Mouse (Mus musculus) adrenal gland, adult 2 months (tissue): Measurements from ENCODE around the gene Sipa1l2. TPM values are rescaled to one million over a fixed set of nuclear protein-coding genes. Genes with fewer than 3 reads are reported as not detected.

ENCODE experiments used
- DNase-seq: peaks from one replicate; pipeline ENCODE4 v3.0.0; 2021
- polyA plus RNA-seq: library from polyadenylated mRNA; depleted of rRNA; stranded (reverse); fragments of >200 nt; gene quantifications from 2 replicates; pipeline ENCODE4 v1.2.3, GENCODE M21; 2012
- total RNA-seq, 2 experiments: library from RNA; stranded (reverse); gene quantifications; 2 replicates each; pipeline ENCODE4 v1.2.3; 2021

The Sipa1l2 gene
- total and polyA plus RNA-seq, 3 experiments = 43.5 to 55.8 (median 51.6) TPM

DNA sequence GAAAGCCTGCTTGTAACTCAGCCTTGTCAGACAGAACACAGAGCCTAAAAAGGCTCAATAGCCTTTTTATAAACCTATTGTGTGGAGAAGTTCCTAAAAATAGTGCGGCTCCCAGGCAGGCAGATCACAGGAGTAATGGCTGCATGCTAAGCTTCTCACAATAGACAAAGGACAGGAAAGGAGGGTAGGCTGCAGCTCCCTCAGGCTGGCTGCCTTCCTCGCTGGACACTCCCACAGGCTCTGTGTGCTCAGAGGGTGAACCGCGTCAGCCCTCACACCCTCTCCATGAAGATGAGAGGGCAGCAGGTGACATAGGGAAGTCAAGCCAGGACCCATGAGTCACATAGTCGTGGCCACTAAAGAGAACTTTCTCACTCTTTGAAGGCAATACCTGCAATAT, 55.7 kb downstream of the Sipa1l2 start:
- peak; percentile 49 for DNase-seq

DNA sequence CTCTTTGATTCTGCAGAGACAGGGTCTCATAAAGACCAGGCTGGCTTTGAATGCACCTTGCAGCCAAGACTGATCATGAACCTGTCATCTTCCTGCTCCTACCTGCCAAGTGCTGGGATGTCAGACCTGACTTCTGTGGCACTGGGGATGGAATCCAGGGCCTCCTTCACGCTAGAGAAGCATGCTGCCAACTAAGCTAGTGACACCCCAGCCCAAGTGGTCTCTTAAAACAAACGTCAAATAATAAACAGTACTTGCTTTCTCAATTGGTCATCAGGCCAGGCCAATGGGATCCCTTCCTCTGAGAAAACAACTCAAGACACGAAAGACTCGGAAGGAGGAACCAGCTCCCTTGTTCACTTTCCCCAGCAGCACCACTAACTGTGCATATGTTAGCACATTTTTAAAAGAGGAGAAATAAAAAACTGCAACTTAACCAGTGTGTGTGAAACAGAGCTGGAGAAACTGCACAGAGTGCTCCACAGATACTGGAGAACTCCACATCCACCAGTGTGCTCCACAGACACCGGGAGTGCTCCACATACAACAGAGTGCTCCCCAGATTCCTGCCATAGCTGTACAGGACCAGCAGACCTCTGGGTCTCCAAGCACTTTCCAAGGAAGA, 56.3 kb downstream of the Sipa1l2 start:
- DNase-seq = no peak

DNA sequence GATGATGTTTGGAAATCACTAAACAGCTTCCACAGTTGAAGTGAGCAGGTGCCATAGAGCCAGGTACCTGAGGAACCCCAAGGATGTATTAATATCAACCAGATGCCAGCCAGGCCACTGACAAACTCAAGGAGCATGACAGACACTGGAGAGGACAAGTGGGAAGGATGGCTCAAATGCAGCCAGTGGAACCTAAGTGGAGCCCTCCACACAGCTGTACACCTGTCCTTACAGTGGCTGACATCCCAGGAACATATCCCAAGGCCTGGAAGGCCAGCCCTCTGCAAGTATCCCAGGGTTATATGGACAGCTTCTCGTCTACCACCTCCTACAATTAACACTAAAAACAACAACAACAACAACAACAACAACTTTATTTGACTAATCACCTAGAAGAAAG, 57.0 kb downstream of the Sipa1l2 start:
- no peak for DNase-seq

DNA sequence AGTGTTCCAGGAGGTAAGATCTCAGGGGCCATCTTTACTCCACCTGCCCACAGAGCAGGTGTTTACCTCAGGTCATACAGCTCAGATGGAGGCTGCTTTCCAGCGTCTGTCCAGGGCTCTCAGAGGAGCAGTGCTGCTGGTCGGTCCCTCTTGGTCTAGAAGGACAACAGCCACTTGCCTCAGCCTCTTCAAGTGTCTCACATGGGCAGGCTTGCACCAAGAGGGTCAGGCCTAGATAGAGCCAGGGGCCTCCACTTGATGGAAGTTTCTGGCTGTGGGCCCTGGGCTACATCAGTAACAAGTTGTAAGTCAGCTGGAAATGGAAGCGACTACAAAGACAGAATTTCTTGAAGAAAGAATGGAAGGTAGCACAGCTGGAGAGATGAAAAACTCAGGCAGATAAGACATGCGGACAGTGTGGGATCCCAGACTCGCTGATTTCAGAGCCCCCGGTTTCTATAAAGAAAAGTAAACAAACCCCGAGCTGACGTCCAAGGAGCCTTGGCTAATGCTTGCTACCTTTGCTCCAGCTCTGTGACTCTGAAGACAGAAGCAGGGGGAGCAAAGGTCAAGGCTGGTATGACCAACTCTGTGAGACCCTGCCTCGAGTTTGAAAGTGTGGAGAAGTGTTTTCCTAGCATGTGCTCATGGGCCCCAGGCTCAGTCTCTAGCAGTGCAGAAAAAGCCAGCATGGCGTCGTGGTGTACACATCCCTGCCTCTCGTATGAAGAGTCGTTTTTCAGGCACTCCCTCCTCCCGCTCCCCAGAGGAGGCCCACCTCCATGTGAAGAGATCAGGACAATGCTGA, 58.5 kb downstream of the Sipa1l2 start:
- DNase-seq = no peak

- peak; percentile 80 for DNase-seq
These were observed 59.8 kb downstream of the Sipa1l2 start for GRCm38 (mm10) chr8:125509776-125510175.

- DNase-seq = peak; percentile 74
These were observed 60.4 kb downstream of the Sipa1l2 start for GRCm38 (mm10) chr8:125509175-125509574.

GRCm38 (mm10) chr8:125507291-125507690, 62.3 kb downstream of the Sipa1l2 start:
- DNase-seq = no peak

DNA sequence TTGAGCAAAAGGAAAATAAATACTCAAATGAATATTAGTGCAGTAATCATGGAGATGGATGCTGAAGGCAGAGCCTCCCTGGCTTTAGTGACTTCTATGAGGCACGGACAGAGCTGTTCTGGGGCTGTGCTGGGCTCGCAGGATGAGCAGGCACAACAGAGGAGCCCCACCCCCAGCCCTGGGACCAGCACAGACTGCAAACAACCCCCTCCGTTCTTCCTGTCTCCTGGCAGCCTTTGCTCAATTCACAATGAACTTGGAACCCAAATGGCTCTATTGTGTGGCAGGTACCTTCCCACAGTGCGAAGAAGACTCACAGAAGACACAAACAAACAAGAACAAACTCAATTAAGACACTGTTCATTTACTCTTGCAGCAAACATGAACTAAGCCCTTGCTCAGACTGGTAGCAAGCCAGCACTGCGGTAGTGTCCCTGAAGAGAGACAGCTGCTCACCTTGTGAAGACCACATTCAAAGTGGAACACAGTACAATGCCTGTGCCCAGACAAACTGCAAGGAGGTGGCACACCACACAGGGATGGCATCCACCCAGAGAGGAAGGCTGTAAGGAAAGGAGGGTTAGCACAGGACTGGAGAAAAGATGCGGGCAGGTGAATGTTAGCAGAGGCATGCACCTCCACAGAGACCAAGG, 64.9 kb downstream of the Sipa1l2 start:
- DNase-seq = no peak

DNA sequence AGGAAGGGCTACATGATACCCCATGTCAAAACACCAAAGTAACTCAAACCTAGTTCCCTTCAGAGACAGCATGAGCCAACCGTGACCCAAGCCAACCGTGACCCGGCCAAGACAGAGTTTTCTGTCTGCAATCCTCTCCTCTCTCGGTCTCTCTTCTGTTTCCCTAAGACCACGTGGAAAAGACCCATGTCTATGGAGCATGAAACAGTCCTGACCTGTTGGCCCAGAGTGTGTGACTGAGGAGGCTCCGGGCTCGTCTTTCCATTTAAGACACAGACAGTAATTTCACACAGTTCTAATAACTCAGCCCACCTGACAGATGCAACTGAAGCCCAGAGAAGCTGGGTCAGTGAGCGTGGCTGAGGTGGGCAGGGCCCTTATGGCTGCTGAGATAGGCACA, 65.8 kb downstream of the Sipa1l2 start:
- DNase-seq = no peak

DNA sequence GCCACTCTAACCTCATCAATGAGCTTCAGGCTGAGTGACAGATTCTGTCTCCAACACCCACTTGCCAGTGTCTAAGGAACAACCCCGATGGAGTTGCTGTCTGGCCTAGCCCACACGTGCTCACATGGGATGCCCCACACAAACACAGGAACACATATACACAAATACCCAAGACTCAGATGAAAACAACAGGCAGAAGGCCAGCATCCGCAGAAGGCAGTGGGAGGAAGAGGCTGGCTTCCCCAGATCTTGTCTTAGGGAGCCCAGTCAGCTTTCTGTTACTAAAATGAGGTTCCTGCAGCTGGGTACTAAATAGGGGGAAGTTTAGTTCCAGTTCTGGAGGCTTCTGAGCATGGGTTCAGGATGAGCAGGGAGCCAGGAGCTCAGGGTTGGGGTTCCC, 66.8 kb downstream of the Sipa1l2 start:
- no peak for DNase-seq

- no peak for DNase-seq
These were observed 69.6 kb downstream of the Sipa1l2 start for GRCm38 (mm10) chr8:125500005-125500404.

GRCm38 (mm10) chr8:125498508-125498907, 71.1 kb downstream of the Sipa1l2 start:
- DNase-seq = no peak

DNA sequence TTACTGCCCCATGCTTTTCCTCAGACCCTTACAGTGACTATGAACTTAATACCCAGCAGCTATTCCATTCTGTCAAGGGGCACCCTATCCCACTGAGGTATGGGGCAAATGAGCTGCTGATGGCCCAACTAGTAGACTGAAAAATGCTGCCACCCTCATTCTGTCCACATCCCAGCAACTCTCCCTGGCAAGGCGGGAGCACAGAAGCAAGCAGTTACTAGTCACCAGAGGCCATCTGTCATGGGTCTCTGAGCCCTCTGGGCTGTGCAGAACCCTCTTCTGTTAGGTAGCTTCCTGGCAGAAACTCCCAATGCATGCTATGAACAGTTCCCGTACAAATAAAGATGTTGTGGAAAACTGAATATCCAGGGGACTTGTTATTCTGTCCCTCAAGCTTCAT, 74.1 kb downstream of the Sipa1l2 start:
- no peak for DNase-seq

DNA sequence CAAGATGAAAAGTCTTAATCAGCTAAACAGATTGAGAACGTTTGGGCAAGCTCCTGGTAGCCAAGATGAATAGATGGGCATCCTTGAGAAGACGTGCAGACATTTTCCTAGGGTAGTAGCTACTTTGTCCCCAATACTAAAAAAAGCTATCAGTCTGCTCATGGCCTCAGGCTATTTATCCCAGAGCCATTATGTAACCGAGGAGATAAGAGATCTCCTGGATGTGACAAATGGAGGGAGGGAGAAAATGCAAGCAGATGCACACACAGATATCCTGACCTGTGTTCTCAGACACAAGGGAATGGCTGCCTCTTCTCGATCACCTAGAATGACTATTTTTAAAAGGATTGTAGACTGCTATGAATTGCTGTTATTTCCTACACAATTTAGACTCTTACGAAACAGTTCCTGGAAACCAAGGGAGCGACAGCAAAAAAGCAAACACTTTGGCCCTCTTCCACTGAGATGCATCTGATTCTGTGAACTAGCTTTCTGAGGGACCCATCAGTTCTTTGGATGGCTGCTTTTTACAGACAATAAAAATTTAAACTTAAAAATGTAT, 76.3 kb downstream of the Sipa1l2 start:
- DNase-seq = peak; percentile 48

DNA sequence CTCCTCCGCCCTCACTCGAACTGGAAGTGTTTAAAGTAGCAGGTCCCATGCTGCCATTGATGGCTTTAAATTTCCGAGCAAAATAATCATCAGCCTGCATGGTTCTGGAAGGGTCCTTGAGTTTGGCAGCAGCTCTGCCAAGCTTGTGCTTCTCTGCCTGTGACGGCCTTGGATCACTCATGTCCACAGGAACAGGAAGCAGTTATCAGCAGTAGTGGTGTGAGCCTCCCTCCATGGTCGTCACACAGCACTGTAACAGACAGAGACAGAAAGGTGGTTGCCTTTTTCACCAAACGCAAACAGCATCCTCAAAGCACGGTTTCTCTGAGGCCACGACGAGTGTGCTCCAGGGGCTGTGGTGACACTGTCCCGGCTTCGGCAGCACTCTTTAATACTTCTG, 77.2 kb downstream of the Sipa1l2 start:
- DNase-seq = peak; percentile 67

DNA sequence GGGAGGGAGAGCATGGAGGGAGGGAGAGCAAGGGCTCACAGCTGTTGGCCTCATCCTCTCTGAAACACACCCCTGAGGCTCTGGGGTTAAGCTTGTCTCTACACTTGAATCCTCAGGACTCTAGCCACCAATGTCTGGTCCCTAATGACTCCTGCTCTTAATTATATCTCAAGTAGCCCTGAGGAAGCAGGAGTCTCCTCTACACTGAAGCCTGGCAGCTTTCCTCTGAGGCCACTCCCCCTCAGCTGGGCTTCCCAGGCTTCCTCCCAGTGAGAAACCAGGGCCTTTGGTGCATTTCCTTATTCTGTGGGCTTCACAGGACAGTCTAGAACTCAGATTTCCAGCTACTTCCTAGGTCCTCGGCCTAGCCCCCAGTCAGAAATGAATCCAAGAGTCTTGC, 80.9 kb downstream of the Sipa1l2 start:
- DNase-seq = no peak

- DNase-seq = no peak
These were observed 83.9 kb downstream of the Sipa1l2 start for GRCm38 (mm10) chr8:125485715-125486114.

DNA sequence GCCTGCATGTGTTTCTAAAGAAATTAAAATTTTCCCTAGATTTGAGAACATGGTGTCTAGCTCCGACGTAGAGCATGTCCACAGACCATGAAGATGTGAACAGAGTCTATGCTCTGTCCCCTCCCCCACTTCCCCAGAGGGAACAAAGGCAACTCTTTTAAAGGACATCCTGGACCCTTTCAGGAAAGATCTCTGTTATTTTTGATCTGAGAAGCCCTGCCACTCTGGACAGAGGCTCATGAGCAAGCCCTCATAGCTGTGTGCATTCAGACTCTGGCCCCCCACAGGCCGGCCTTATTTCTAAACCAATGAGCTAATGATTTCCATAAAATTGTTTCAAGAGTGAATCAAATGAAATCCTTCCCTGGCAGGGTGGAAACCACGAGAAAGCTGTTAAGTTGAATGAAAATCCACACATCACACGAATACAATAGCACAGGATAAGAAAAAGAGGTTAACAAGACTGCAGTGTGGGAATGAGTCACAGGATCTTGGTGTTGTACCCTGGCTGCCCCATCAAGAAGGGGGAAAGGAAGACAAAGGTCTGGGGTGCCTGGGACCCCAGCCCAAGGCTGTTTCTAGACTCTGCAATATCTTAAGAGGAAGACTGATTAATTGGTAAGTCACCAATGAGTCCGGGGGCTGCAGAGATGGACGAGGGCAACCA, 84.9 kb downstream of the Sipa1l2 start:
- no peak for DNase-seq

GRCm38 (mm10) chr8:125482491-125483096, 87.0 kb downstream of the Sipa1l2 start:
- peak; percentile 57 for DNase-seq

GRCm38 (mm10) chr8:125474876-125475275, 94.7 kb downstream of the Sipa1l2 start:
- DNase-seq = peak; percentile 72

GRCm38 (mm10) chr8:125471374-125471773, 98.2 kb downstream of the Sipa1l2 start:
- DNase-seq = no peak
